In genomic region chr16:7106450-7107015, GRCm38 (mm10) we compare ENCODE assay signal across 19 mouse cellular contexts.
DNase-seq lines count a peak whose midpoint lies in the region; ATAC-seq and TF ChIP-seq lines count a peak whose summit lies in the region.
"Had no signal": no experiment of that assay in that cellular context is flagged by ENCODE, and none has a peak within 500 bp of the region (broad histone marks: within the 10 kb centered on the region; RNA-seq: fewer than 3 reads in every experiment).

No protein-coding gene starts in this region.

- H3K4me1 ChIP-seq in hindbrain, postnatal 0 days (ENCODE audit: insufficient read depth, low read length), result no peaks in the 10 kb centered on the region
- H3K4me1 ChIP-seq: limb, embryonic 15.5 days; liver, embryonic 15.5 days had no signal

- H3K4me2 ChIP-seq in hindbrain, postnatal 0 days (ENCODE audit: low read depth, low read length), result no peak overlapping the region
- H3K4me2 ChIP-seq: limb, embryonic 15.5 days; liver, embryonic 15.5 days had no signal

- no peak for ATAC-seq in hindbrain, postnatal 0 days
- ATAC-seq: activated CD4-positive, CD25-positive, alpha-beta regulatory T cell, adult 4 months had no signal

- no peaks in the 10 kb centered on the region for H3K9me3 ChIP-seq in hindbrain, postnatal 0 days (ENCODE audit: low read length)
- H3K9me3 ChIP-seq: limb, embryonic 15.5 days; liver, embryonic 15.5 days had no signal

- H3K36me3 ChIP-seq in hindbrain, postnatal 0 days (ENCODE audit: insufficient read depth, low read length), result no peaks in the 10 kb centered on the region
- H3K36me3 ChIP-seq: G1E; limb, embryonic 15.5 days; liver, embryonic 15.5 days had no signal

- TF ChIP-seq CTCF in hindbrain, postnatal 0 days (IDR thresholded peaks at IDR 0.05; ENCODE audit: low read depth), result no peak

- no peak overlapping the region for H3K4me3 ChIP-seq in hindbrain, postnatal 0 days (ENCODE audit: low read length)
- H3K4me3 ChIP-seq: limb, embryonic 15.5 days; liver, embryonic 15.5 days had no signal

- H3K27me3 ChIP-seq in hindbrain, postnatal 0 days (ENCODE audit: insufficient read depth, low read length), result no peaks in the 10 kb centered on the region
- H3K27me3 ChIP-seq: limb, embryonic 15.5 days; liver, embryonic 15.5 days had no signal

- H3K27ac ChIP-seq in hindbrain, postnatal 0 days, result no peak overlapping the region
- H3K27ac ChIP-seq: kidney, postnatal 0 days; limb, embryonic 15.5 days; liver, embryonic 15.5 days had no signal

- peak; percentile 52 for DNase-seq in heart, adult 11 months
- DNase-seq in heart, adult 18-20 months, result no peak
- DNase-seq in retina, postnatal 1 day, result peak; percentile 36
- no peak for DNase-seq in retina, embryonic 14.5 days (ENCODE audit: low spot score)
- DNase-seq in hindbrain, postnatal 0 days (ENCODE audit: low spot score), result peak; percentile 15
- DNase-seq in lung, postnatal 25 days (ENCODE audit: low spot score), result no peak
- DNase-seq in kidney, postnatal 36 days, result no peak
- DNase-seq in gastrocnemius, postnatal 14 days, result no peak
- DNase-seq: adrenal gland, postnatal 10 days; cerebellum, adult 11-12 months; gastrocnemius, postnatal 10 days; kidney, adult 18-20 months; right cerebral cortex, postnatal 4 days; thymus, adult 2 months had no signal

- WGBS in hindbrain, postnatal 0 days, result 55% methylated on average over 5 of the region's 5 CpGs

- H3K9ac ChIP-seq in hindbrain, postnatal 0 days (replicated peaks; ENCODE audit: low read length), result no peak overlapping the region
- H3K9ac ChIP-seq: limb, embryonic 15.5 days; liver, embryonic 15.5 days had no signal

- intact Hi-C loops in gastrocnemius, postnatal 14 days (cut with DNase I; ENCODE audit: low total_unique reads), result no loop called here

Comparison
In these comparisons a context has a peak if more than half of its experiments do, and no peak if none do; other contexts are left out.
1. DNase-seq: peak in heart, adult 11 months (single experiment), retina, postnatal 1 day (single experiment) and hindbrain, postnatal 0 days (single experiment); none in heart, adult 18-20 months (0 of 2), retina, embryonic 14.5 days (single experiment), lung, postnatal 25 days (single experiment), kidney, postnatal 36 days (0 of 2) and gastrocnemius, postnatal 14 days (single experiment).